ENCODE assay signal across 9 mouse cellular contexts in the genomic region with DNA sequence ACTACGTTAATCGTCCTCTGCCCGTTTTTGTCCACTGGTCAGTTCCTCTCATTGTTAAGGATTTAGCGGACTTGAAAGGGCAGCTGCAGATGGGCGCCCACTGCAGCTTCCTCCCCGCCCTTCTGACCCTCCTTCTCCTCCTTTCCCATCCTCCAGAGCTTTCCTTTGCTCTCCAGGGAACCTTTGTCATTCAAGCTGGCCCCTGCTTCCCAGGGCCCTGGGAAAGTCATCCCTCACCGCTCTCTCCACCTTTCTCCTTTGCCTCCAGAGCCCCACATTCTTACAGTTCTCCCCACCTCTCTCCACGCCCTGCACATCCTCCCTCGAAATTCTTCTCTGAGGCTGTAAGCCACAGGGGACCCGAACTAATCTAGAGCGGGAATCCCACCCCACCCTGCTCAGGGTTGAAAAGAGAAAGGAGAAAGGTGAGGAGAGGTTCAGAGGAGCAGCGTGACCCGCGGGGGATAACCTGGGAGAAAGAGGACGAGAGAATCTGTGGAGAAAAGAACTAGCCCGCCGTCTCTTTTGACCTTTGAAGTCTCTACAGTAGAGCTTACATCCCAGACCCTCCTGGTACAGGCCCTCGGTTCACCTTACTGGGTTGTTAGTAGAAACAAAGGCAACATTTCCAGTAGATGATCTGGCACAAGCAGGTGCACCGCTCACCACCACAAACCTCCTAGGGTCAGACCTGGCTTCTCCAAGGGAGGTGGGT. TPM values are rescaled to one million over a fixed set of nuclear protein-coding genes. Genes with fewer than 3 reads are reported as not detected.
DNase-seq lines count a peak whose midpoint lies in the region; ATAC-seq and TF ChIP-seq lines count a peak whose summit lies in the region.
"Had no signal": no experiment of that assay in that cellular context is flagged by ENCODE, and none has a peak within 500 bp of the region (broad histone marks: within the 10 kb centered on the region; RNA-seq: fewer than 3 reads in every experiment).

No protein-coding gene starts in this region.

- DNase-seq in hindbrain, embryonic 11.5 days (ENCODE audit: low spot score): peak; percentile 54
- no peak for DNase-seq in hindbrain, postnatal 0 days (ENCODE audit: low spot score)
- peak; percentile 68 for DNase-seq in Muller cell, postnatal 12 days (ENCODE audit: inconsistent ontology term)
- peak; percentile 35 for DNase-seq in embryonic facial prominence, embryonic 11.5 days (ENCODE audit: low spot score)
- peak; percentile 53 for DNase-seq in mesoderm, embryonic 11.5 days (ENCODE audit: low read depth, low spot score)
- DNase-seq in right cerebral cortex, postnatal 14 days: no peak
- no peak for DNase-seq in urinary bladder, postnatal 14 days (ENCODE audit: low spot score)
- no peak for DNase-seq in kidney, adult 9 months

- TF ChIP-seq CTCF in hindbrain, postnatal 0 days (IDR thresholded peaks at IDR 0.05; ENCODE audit: low read depth): no peak

- no peaks in the 10 kb centered on the region for H3K36me3 ChIP-seq in hindbrain, embryonic 11.5 days (ENCODE audit: control insufficient read depth, insufficient read depth, low read length)
- H3K36me3 ChIP-seq in hindbrain, postnatal 0 days (ENCODE audit: insufficient read depth, low read length): no peaks in the 10 kb centered on the region
- H3K36me3 ChIP-seq in embryonic facial prominence, embryonic 11.5 days (replicated peaks; ENCODE audit: control insufficient read depth, insufficient read depth, low read depth, low read length): no peaks in the 10 kb centered on the region

- H3K4me2 ChIP-seq in hindbrain, embryonic 11.5 days (replicated peaks; ENCODE audit: low read depth, low read length): peak overlapping the region; percentile 34
- H3K4me2 ChIP-seq in hindbrain, postnatal 0 days (ENCODE audit: low read depth, low read length): no peak overlapping the region
- no peak overlapping the region for H3K4me2 ChIP-seq in embryonic facial prominence, embryonic 11.5 days (ENCODE audit: low read depth, low read length)

- H3K27me3 ChIP-seq in hindbrain, embryonic 11.5 days (ENCODE audit: control insufficient read depth, insufficient read depth, low read length): 0 out of 2 replicates have a peak, but pooled peaks cover 2% of the 10 kb centered on the region
- H3K27me3 ChIP-seq in hindbrain, postnatal 0 days (ENCODE audit: insufficient read depth, low read length): peaks cover 16% of the 10 kb centered on the region
- peaks cover 4% of the 10 kb centered on the region for H3K27me3 ChIP-seq in embryonic facial prominence, embryonic 11.5 days (ENCODE audit: control insufficient read depth, insufficient read depth, low read length)

- H3K9ac ChIP-seq in hindbrain, embryonic 11.5 days (ENCODE audit: low read depth, low read length): peak overlapping the region; percentile 46; the same call in 1 of the 2 replicates
- H3K9ac ChIP-seq in hindbrain, postnatal 0 days (replicated peaks; ENCODE audit: low read length): no peak overlapping the region
- H3K9ac ChIP-seq in embryonic facial prominence, embryonic 11.5 days (replicated peaks; ENCODE audit: low read length): 0 out of 2 replicates have a peak overlapping the region, but pooled peaks have one; percentile 18
- H3K9ac ChIP-seq: liver, embryonic 14.5 days had no signal

- no peaks in the 10 kb centered on the region for H3K9me3 ChIP-seq in hindbrain, embryonic 11.5 days (ENCODE audit: control insufficient read depth, low read length)
- H3K9me3 ChIP-seq in hindbrain, postnatal 0 days (ENCODE audit: low read length): no peaks in the 10 kb centered on the region
- no peaks in the 10 kb centered on the region for H3K9me3 ChIP-seq in embryonic facial prominence, embryonic 11.5 days (replicated peaks; ENCODE audit: control insufficient read depth, low read length)

- H3K27ac ChIP-seq in hindbrain, embryonic 11.5 days (ENCODE audit: low read depth, low read length): peak overlapping the region; percentile 75
- H3K27ac ChIP-seq in hindbrain, postnatal 0 days: no peak overlapping the region
- H3K27ac ChIP-seq in embryonic facial prominence, embryonic 11.5 days (replicated peaks; ENCODE audit: low read depth, low read length): 0 out of 2 replicates have a peak overlapping the region, but pooled peaks have one; percentile 1
- H3K27ac ChIP-seq: liver, embryonic 14.5 days had no signal

- no peak overlapping the region for H3K4me3 ChIP-seq in hindbrain, embryonic 11.5 days (ENCODE audit: low read depth, low read length)
- no peak overlapping the region for H3K4me3 ChIP-seq in hindbrain, postnatal 0 days (ENCODE audit: low read length)
- no peak overlapping the region for H3K4me3 ChIP-seq in embryonic facial prominence, embryonic 11.5 days (ENCODE audit: low read depth, low read length)

- H3K4me1 ChIP-seq in hindbrain, embryonic 11.5 days (replicated peaks; ENCODE audit: control insufficient read depth, insufficient read depth, low read length): peaks cover 14% of the 10 kb centered on the region
- H3K4me1 ChIP-seq in hindbrain, postnatal 0 days (ENCODE audit: insufficient read depth, low read length): peaks cover 6% of the 10 kb centered on the region; the same call in 1 of the 2 replicates
- no peaks in the 10 kb centered on the region; the same call in 1 of the 2 replicates for H3K4me1 ChIP-seq in embryonic facial prominence, embryonic 11.5 days (ENCODE audit: control insufficient read depth, insufficient read depth, low read length)

- WGBS in hindbrain, embryonic 11.5 days: 3% methylated on average over 19 of the region's 19 CpGs
- WGBS in hindbrain, postnatal 0 days: 17% methylated on average over 19 of the region's 19 CpGs
- WGBS in embryonic facial prominence, embryonic 11.5 days: 5% methylated on average over 19 of the region's 19 CpGs

- no peak for ATAC-seq in hindbrain, embryonic 11.5 days (ENCODE audit: low FRiP score)
- ATAC-seq in hindbrain, postnatal 0 days: no peak
- ATAC-seq in embryonic facial prominence, embryonic 11.5 days (replicated peaks; ENCODE audit: insufficient number of reproducible peaks, low FRiP score, low TSS enrichment, low read depth): no peak

RNA-seq across cellular contexts. Expression of a gene that starts 36.7 kb away (rescaled TPM):
- 134 and 137 TPM in 2 replicates for polyA plus RNA-seq in hindbrain, embryonic 11.5 days (2014; fragmentation: Nextera tagmentation; extraction: Ambion mirVana)
- total RNA-seq in hindbrain, postnatal 0 days (2014; rRNA removed): 119 and 120 TPM in 2 replicates
- 48.8 and 50.6 TPM in 2 replicates for polyA plus RNA-seq in hindbrain, postnatal 0 days (2015; fragmentation: Nextera tagmentation; extraction: Ambion mirVana)
- 111 and 140 TPM in 2 replicates for polyA plus RNA-seq in embryonic facial prominence, embryonic 11.5 days (2014; fragmentation: Nextera tagmentation; extraction: Ambion mirVana)

Comparison
In these comparisons a context has a peak if more than half of its experiments do, and no peak if none do; other contexts are left out.
1. DNase-seq: peak in hindbrain, embryonic 11.5 days (single experiment), Muller cell, postnatal 12 days (single experiment), embryonic facial prominence, embryonic 11.5 days (single experiment) and mesoderm, embryonic 11.5 days (single experiment); none in hindbrain, postnatal 0 days (single experiment), right cerebral cortex, postnatal 14 days (single experiment), urinary bladder, postnatal 14 days (single experiment) and kidney, adult 9 months (single experiment).